Mouse (Mus musculus) gonadal fat pad, adult 2 months (tissue): ENCODE results near the gene Pias4. TPM values are rescaled to one million over a fixed set of nuclear protein-coding genes. Genes with fewer than 3 reads are reported as not detected.

Experiments
- DNase-seq: peaks from one replicate; pipeline ENCODE4 v3.0.0-alpha.2; 2012; ENCODE audit warnings: low read depth
- polyA plus RNA-seq: library from polyadenylated mRNA; depleted of rRNA; stranded (reverse); fragments of >200 nt; gene quantifications from 2 replicates; pipeline ENCODE4 v1.2.3, GENCODE M21; 2012; rRNA removed

The Pias4 gene
- polyA plus RNA-seq, 1 experiment = 32.8 TPM

GRCm38 (mm10) chr10:81138821-81139528 is 28.7 kb downstream of the Pias4 start:
- no peak for DNase-seq

- DNase-seq = no peak
Observed at GRCm38 (mm10) chr10:81138131-81138782, 29.5 kb downstream of the Pias4 start.

GRCm38 (mm10) chr10:81137252-81138130 is 30.2 kb downstream of the Pias4 start:
- DNase-seq = no peak

GRCm38 (mm10) chr10:81136706-81137231 is 31.0 kb downstream of the Pias4 start:
- no peak for DNase-seq

GRCm38 (mm10) chr10:81135831-81136705 is 31.7 kb downstream of the Pias4 start:
- DNase-seq = no peak

- DNase-seq = no peak
Observed at GRCm38 (mm10) chr10:81134966-81135681, 32.6 kb downstream of the Pias4 start, which contains the start of gene Zbtb7a. TSS of gene Zbtb7a (plus strand) at chr10:81135220.

GRCm38 (mm10) chr10:81134181-81134587 is 33.5 kb downstream of the Pias4 start:
- no peak for DNase-seq

GRCm38 (mm10) chr10:81123500-81123899 is 44.2 kb downstream of the Pias4 start:
- DNase-seq = no peak

- DNase-seq = no peak
Observed at GRCm38 (mm10) chr10:81122889-81123288, 44.8 kb downstream of the Pias4 start.

- no peak for DNase-seq
Observed at GRCm38 (mm10) chr10:81120650-81121049, 47.1 kb downstream of the Pias4 start.

GRCm38 (mm10) chr10:81119625-81120024 is 48.1 kb downstream of the Pias4 start:
- no peak for DNase-seq

GRCm38 (mm10) chr10:81112946-81113345 is 54.8 kb downstream of the Pias4 start:
- DNase-seq = no peak

GRCm38 (mm10) chr10:81106113-81106721 is 61.5 kb downstream of the Pias4 start:
- no peak for DNase-seq

- DNase-seq = no peak
Observed at GRCm38 (mm10) chr10:81105565-81106112, 62.1 kb downstream of the Pias4 start, which contains the start of gene Map2k2. TSS of gene Map2k2 (plus strand) at chr10:81105915.

Other genes starting within 250 kb of the Pias4 start
- 12.9 and 14.1 TPM in 2 replicates for gene Lmnb2, start 249.7 kb downstream of the Pias4 start, polyA plus RNA-seq
- 14.7 and 15.3 TPM in 2 replicates for gene Gadd45b, start 237.8 kb downstream of the Pias4 start, polyA plus RNA-seq
- 5.9 and 6.3 TPM in 2 replicates for gene Gng7, start 153.0 kb downstream of the Pias4 start, polyA plus RNA-seq
- gene Diras1, start 142.3 kb downstream of the Pias4 start, polyA plus RNA-seq = not detected in 2 replicates
- gene Slc39a3, start 130.5 kb downstream of the Pias4 start, polyA plus RNA-seq = 31.0 and 34.3 TPM in 2 replicates
- gene Sgta, start 107.7 kb downstream of the Pias4 start, polyA plus RNA-seq = 197 and 235 TPM in 2 replicates
- gene Thop1, start 97.9 kb downstream of the Pias4 start, polyA plus RNA-seq = 31.7 and 35.0 TPM in 2 replicates
- gene Creb3l3, start 69.0 kb downstream of the Pias4 start, polyA plus RNA-seq = 0.41 and 0.61 TPM in 2 replicates
- 132 and 176 TPM in 2 replicates for gene Map2k2, start 62.0 kb downstream of the Pias4 start, polyA plus RNA-seq
- gene Zbtb7a, start 32.7 kb downstream of the Pias4 start, polyA plus RNA-seq = 30.0 and 49.1 TPM in 2 replicates
- gene Eef2, start 8.7 kb upstream of the Pias4 start, polyA plus RNA-seq = 1,971 and 2,241 TPM in 2 replicates
- gene Dapk3, start 15.1 kb upstream of the Pias4 start, polyA plus RNA-seq = 76.3 and 81.7 TPM in 2 replicates
- not detected in 2 replicates for gene 4930442H23Rik, start 15.9 kb upstream of the Pias4 start, polyA plus RNA-seq
- not detected in 2 replicates for gene Nmrk2, start 34.1 kb upstream of the Pias4 start, polyA plus RNA-seq
- gene Atcay, start 62.9 kb upstream of the Pias4 start, polyA plus RNA-seq = 0.03 TPM in 1 of 2 replicates, not detected in the other
- 17.9 and 20.9 TPM in 2 replicates for gene Zfr2, start 65.2 kb upstream of the Pias4 start, polyA plus RNA-seq
- gene Matk, start 85.0 kb upstream of the Pias4 start, polyA plus RNA-seq = 3.1 and 4.7 TPM in 2 replicates
- gene Mrpl54, start 99.0 kb upstream of the Pias4 start, polyA plus RNA-seq = 65.7 and 72.8 TPM in 2 replicates
- 61.1 and 77.4 TPM in 2 replicates for gene Apba3, start 99.0 kb upstream of the Pias4 start, polyA plus RNA-seq
- gene Tjp3, start 123.7 kb upstream of the Pias4 start, polyA plus RNA-seq = 21.4 and 29.9 TPM in 2 replicates
- gene Pip5k1c, start 125.0 kb upstream of the Pias4 start, polyA plus RNA-seq = 57.9 and 58.4 TPM in 2 replicates
- 24.8 and 25.0 TPM in 2 replicates for gene Cactin, start 153.2 kb upstream of the Pias4 start, polyA plus RNA-seq
- gene Tbxa2r, start 160.8 kb upstream of the Pias4 start, polyA plus RNA-seq = 8.3 and 9.3 TPM in 2 replicates
- 1.4 and 1.7 TPM in 2 replicates for gene Gipc3, start 175.3 kb upstream of the Pias4 start, polyA plus RNA-seq
- 60.3 and 76.7 TPM in 2 replicates for gene Hmg20b, start 182.6 kb upstream of the Pias4 start, polyA plus RNA-seq
- gene Mfsd12, start 189.6 kb upstream of the Pias4 start, polyA plus RNA-seq = 29.8 and 39.5 TPM in 2 replicates
- gene 4930404N11Rik, start 197.9 kb upstream of the Pias4 start, polyA plus RNA-seq = 1.7 and 2.0 TPM in 2 replicates
- 48.7 and 59.7 TPM in 2 replicates for gene Fzr1, start 210.6 kb upstream of the Pias4 start, polyA plus RNA-seq
- gene Dohh, start 216.5 kb upstream of the Pias4 start, polyA plus RNA-seq = 93.9 and 96.3 TPM in 2 replicates
- 3.3 and 4.2 TPM in 2 replicates for gene Gm48551, start 216.5 kb upstream of the Pias4 start, polyA plus RNA-seq
- gene Gm48552, start 221.1 kb upstream of the Pias4 start, polyA plus RNA-seq = 3.1 and 5.6 TPM in 2 replicates
- gene Smim24, start 225.1 kb upstream of the Pias4 start, polyA plus RNA-seq = 28.6 and 32.6 TPM in 2 replicates